Mouse (Mus musculus) heart, postnatal 0 days (tissue): Measurements from ENCODE around the gene Rbms1. TPM values are rescaled to one million over a fixed set of nuclear protein-coding genes. Genes with fewer than 3 reads are reported as not detected.

ENCODE experiments used
- ATAC-seq: fragments of 200-750 bp; cut with Nextera tagmentation; 2 replicates; pipeline ENCODE4 v1.8.0; 2017; ENCODE audit warnings: low read depth, moderate number of reproducible peaks, moderate library complexity; ENCODE audit not compliant: insufficient read depth
- DNase-seq: peaks from one replicate; pipeline ENCODE4 v3.0.0-alpha.2; 2016; ENCODE audit warnings: low spot score
- H3K27ac ChIP-seq: fragments of 300-500 bp; sonication (generic); 2 replicates; pipeline ENCODE4 v1.5.1; 2014; ENCODE audit warnings: low read depth, mild to moderate bottlenecking
- H3K27me3 ChIP-seq: fragments of 300-500 bp; sonication (generic); 2 replicates; pipeline ENCODE4 v1.6.1; 2014; ENCODE audit warnings: low read length, mixed read lengths; ENCODE audit not compliant: control insufficient read depth, insufficient read depth
- H3K36me3 ChIP-seq: fragments of 300-500 bp; sonication (generic); replicated peaks from 2 replicates; pipeline ENCODE4 v1.6.1; 2014; ENCODE audit warnings: low read length, mixed read lengths; ENCODE audit not compliant: control insufficient read depth, insufficient read depth
- H3K4me1 ChIP-seq: fragments of 300-500 bp; sonication (generic); 2 replicates; pipeline ENCODE4 v1.6.1; 2014; ENCODE audit warnings: antibody characterized with exemption; ENCODE audit not compliant: control insufficient read depth, insufficient read depth
- H3K4me2 ChIP-seq: fragments of 300-500 bp; sonication (generic); 2 replicates; pipeline ENCODE4 v1.6.1; 2014; ENCODE audit warnings: low read depth, mild to moderate bottlenecking, low read length, moderate library complexity
- H3K4me3 ChIP-seq: fragments of 300-500 bp; sonication (generic); 2 replicates; pipeline ENCODE4 v1.5.1; 2014; ENCODE audit warnings: low read depth, low read length
- H3K9ac ChIP-seq: fragments of 300-500 bp; sonication (generic); replicated peaks from 2 replicates; pipeline ENCODE4 v1.6.1; 2014; ENCODE audit warnings: low read depth, low read length, mixed read lengths
- H3K9me3 ChIP-seq: fragments of 300-500 bp; sonication (generic); replicated peaks from 2 replicates; pipeline ENCODE4 v1.6.1; 2016; ENCODE audit warnings: low read length; ENCODE audit not compliant: control insufficient read depth
- CTCF ChIP-seq: IDR thresholded peaks from 2 replicates; pipeline ENCODE4 v1.5.1; 2016; ENCODE audit warnings: antibody characterized with exemption, control low read depth, low read depth
- EP300 ChIP-seq: IDR thresholded peaks from 2 replicates; pipeline ENCODE4 v1.6.1; 2016; ENCODE audit warnings: antibody characterized with exemption, low read depth
- WGBS: fragments of 180-500 bp; shearing (Covaris S2); extraction: QIAGEN DNeasy Blood & Tissue Kit; methylation state at CpG from one replicate; pipeline ENCODE4 v1.1.7; 2014; 5-methylcytosine and 5-hydroxymethylcytosine counted together
- polyA plus RNA-seq: library from polyadenylated mRNA; unstranded; fragments of >200 nt; fragmentation: Nextera tagmentation; extraction: Ambion mirVana; gene quantifications from 2 replicates; pipeline ENCODE4 v1.2.1, GENCODE M21; 2015
- total RNA-seq: library from RNA; depleted of rRNA; stranded (reverse); fragments of >200 nt; gene quantifications from 2 replicates; pipeline ENCODE4 v1.2.3, GENCODE M21; 2014; ENCODE audit warnings: low replicate concordance

Rbms1 gene
- total and polyA plus RNA-seq, 2 experiments from 2014 or later: 52.8 to 56.2 TPM

DNA sequence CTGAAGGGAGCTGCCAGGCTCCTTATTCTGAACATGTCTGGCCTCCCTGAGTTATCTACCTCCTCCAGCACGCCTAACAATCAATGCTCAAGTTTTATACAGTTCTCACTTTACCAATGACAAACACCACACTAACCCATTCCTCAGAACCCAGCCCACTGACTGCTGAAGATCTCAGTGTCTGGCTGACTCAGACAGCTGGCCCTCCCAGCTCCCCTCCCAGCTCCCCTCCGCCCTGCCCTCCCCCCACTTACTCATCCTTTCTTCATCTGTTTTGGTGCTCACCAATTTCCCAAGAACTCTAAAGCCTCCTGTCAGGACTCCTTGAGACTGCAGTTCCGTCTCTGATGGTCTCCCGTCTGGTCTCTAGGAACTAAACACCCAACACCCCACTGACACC, 92.5 kb downstream of the Rbms1 start:
- no peak for ATAC-seq

DNA sequence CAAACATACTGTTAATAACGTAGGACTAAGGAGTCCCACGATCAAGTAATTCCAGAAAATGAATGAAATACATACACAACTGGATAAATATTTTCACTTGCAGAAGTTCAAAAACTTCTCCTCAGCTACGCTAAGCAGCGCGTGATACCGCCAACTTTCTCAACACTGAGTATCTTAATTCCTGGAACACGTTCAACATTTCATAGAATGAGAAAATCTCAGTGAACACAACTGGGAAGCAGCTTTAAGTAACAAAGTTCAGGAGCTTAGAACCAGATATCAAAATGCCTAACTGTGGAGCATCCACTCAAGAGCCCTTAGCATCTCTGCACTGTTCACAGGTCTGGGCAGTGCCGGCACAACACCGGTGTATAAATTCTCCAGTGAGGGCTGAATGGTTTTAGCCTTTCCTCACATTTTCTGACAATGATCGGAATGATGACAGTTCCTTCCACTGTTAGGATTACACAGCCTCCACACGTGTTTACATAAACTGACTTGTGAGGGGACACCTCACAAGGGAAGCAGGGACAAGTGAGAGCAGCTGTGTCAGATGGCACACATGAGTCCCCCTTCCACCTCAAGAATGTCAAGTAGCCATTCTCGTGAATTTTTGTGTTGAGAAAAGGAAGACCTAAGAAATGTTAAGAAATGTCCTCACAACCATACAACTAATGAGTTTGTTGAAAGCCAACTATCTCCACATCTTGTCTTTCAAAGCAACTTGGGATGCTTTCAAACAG, 93.8 kb downstream of the Rbms1 start:
- no peak overlapping the region for H3K4me3 ChIP-seq
- no peaks in the 10 kb centered on the region; the same call in 1 of the 2 replicates for H3K36me3 ChIP-seq
- ATAC-seq (no peak), DNase-seq (no peak)
- no peak for TF ChIP-seq EP300
- no peak for TF ChIP-seq CTCF
- H3K9me3 ChIP-seq: no peaks in the 10 kb centered on the region
- WGBS: 55% methylated on average over 12 of the region's 12 CpGs
- H3K9ac ChIP-seq: no peak overlapping the region
- no peak overlapping the region for H3K27ac ChIP-seq
- peaks cover 75% of the 10 kb centered on the region for H3K4me1 ChIP-seq
- no peaks in the 10 kb centered on the region for H3K27me3 ChIP-seq
- no peak overlapping the region for H3K4me2 ChIP-seq

More for the DNA sequence above, 92.5 kb downstream of the Rbms1 start:
- no peak overlapping the region for H3K9ac ChIP-seq
- peaks cover 73% of the 10 kb centered on the region for H3K4me1 ChIP-seq
- WGBS: 63% methylated on average over 4 of the region's 4 CpGs
- H3K36me3 ChIP-seq: no peaks in the 10 kb centered on the region; the same call in 1 of the 2 replicates
- no peak overlapping the region for H3K4me3 ChIP-seq
- no peak for DNase-seq
- H3K27ac ChIP-seq: 0 out of 2 replicates have a peak overlapping the region, but pooled peaks have one; percentile 31
- TF ChIP-seq EP300 (no peak), CTCF (no peak)
- no peak overlapping the region for H3K4me2 ChIP-seq
- H3K27me3 ChIP-seq: no peaks in the 10 kb centered on the region
- H3K9me3 ChIP-seq: no peaks in the 10 kb centered on the region

DNA sequence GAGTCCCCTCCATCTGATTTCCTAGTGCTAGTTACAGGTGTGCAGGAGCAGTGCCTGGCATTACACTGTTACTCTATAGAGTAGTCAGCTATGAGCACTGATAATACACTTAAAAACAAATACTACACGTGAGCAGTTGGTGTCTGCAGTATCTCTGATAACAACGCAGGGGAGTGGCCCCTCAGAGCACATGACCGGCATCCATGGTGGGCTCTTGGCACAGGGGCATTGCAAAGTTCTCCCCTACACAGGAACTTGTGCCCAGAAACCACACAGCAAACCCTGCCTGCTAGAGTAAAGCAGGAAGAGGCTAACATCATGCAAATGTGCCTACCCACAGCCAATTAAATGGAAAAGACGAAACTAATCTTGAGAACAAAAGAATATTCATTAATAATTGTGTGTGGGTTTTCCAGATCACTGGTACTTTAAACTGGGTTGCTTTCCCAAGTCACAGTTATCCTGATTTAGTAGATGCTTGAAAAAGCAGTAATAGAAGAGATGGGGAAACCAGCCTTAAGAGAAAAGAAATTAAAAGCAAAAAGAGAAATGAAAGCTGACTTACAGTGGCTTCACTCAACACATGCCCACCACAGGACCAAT, 94.8 kb downstream of the Rbms1 start:
- Histone ChIP-seq H3K27me3 (no peaks in the 10 kb centered on the region), H3K4me3 (no peak overlapping the region), H3K9me3 (no peaks in the 10 kb centered on the region), H3K4me2 (no peak overlapping the region), H3K4me1 (peaks cover 77% of the 10 kb centered on the region), H3K27ac (no peak overlapping the region), H3K36me3 (no peaks in the 10 kb centered on the region; the same call in 1 of the 2 replicates), H3K9ac (no peak overlapping the region)
- TF ChIP-seq CTCF (no peak), EP300 (no peak)
- WGBS: 34% methylated on average over 4 of the region's 4 CpGs
- ATAC-seq: no peak
- DNase-seq: no peak

DNA sequence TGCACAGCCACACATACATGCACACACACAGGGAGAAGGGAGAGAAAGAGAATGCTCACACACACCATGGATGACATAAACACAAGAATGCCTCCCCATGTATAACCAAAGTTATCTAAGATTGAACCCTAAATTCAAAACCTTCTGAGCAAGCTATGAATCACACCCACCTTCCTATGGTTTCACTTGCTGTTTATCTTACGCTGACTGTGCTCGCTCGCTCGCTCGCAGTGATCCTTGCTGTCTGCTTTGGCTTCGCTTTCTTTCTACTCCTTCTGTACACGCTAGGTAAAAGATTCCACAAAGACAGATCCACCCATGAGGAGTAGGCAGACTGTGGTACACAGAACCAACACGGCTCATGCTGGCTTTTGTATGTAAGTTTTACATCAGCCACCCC, 95.7 kb downstream of the Rbms1 start:
- H3K4me1 ChIP-seq: peaks cover 74% of the 10 kb centered on the region
- H3K9me3 ChIP-seq: no peaks in the 10 kb centered on the region
- no peaks in the 10 kb centered on the region for H3K27me3 ChIP-seq
- no peak overlapping the region for H3K4me2 ChIP-seq
- no peak for ATAC-seq
- no peak overlapping the region for H3K27ac ChIP-seq
- no peak for TF ChIP-seq CTCF
- TF ChIP-seq EP300: no peak
- no peaks in the 10 kb centered on the region; the same call in 1 of the 2 replicates for H3K36me3 ChIP-seq
- WGBS: 95% methylated on average over 8 of the region's 8 CpGs
- DNase-seq: no peak
- H3K4me3 ChIP-seq: no peak overlapping the region
- H3K9ac ChIP-seq: no peak overlapping the region

DNA sequence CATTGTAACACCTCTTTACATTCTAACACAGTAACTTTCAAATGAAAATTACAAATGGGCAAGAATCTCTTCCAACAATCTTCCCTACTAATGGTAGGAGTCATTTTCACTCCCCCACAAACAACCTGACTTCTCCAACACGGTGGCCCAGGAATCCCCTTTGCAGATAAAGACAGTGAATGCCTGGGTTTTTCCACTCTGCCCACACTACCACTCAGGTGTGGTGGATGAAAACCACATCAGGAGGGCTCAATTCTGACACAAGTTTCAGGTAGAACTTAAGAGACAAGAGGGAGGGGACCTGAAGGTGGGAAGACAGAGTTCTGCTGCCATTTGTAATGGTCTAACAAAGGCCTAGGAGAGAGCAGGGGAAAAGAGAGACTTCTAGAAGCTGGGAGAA, 97.1 kb downstream of the Rbms1 start:
- H3K9ac ChIP-seq: no peak overlapping the region
- H3K9me3 ChIP-seq: no peaks in the 10 kb centered on the region
- H3K27ac ChIP-seq: no peak overlapping the region
- ATAC-seq (no peak), DNase-seq (no peak)
- no peak overlapping the region for H3K4me3 ChIP-seq
- H3K4me2 ChIP-seq: no peak overlapping the region
- H3K4me1 ChIP-seq: peaks cover 63% of the 10 kb centered on the region
- 15% methylated on average over 1 of the region's 1 CpGs for WGBS
- H3K36me3 ChIP-seq: no peaks in the 10 kb centered on the region; the same call in none of the 2 replicates
- no peak for TF ChIP-seq CTCF
- H3K27me3 ChIP-seq: no peaks in the 10 kb centered on the region

DNA sequence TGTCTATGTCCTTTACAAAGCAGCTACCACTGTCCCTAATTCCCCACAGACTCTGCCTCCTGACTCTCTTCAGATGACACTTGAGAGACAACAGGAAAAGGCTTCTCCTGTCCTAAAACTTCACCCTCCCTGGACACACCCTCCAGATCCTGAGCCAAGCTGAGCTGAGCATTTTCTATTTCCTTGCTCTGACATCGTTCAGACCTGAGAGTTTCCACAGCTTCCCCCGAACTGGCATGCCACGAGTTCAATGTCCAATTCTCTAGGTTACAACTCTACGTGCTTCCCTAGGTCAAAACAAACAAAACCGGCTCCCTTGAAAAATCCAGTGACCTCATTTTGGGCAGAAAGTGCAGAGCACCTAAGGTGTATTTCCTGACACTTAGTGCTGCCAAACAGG, 98.0 kb downstream of the Rbms1 start:
- WGBS: 35% methylated on average over 5 of the region's 5 CpGs
- Histone ChIP-seq H3K4me3 (no peak overlapping the region), H3K9me3 (no peaks in the 10 kb centered on the region), H3K4me2 (no peak overlapping the region), H3K27ac (peak overlapping the region; percentile 59), H3K9ac (no peak overlapping the region), H3K36me3 (peaks cover 3% of the 10 kb centered on the region), H3K27me3 (no peaks in the 10 kb centered on the region), H3K4me1 (peaks cover 57% of the 10 kb centered on the region)
- no peak for ATAC-seq
- no peak for DNase-seq
- TF ChIP-seq CTCF (no peak), EP300 (no peak)
